Mouse (Mus musculus) mesoderm, embryonic 11.5 days (tissue): ENCODE results near the gene Fbxl20.

Source experiments
- DNase-seq: peaks from one replicate; pipeline ENCODE4 v3.0.0-alpha.2; 2012; ENCODE audit warnings: low read depth, low spot score

Fbxl20 gene

GRCm38 (mm10) chr11:98088224-98088623 is 62.0 kb downstream of the Fbxl20 start:
- no peak for DNase-seq

GRCm38 (mm10) chr11:98086574-98086973 is 63.6 kb downstream of the Fbxl20 start:
- no peak for DNase-seq

- no peak for DNase-seq
Observed at GRCm38 (mm10) chr11:98086141-98086540, 64.1 kb downstream of the Fbxl20 start.

- no peak for DNase-seq
Observed at GRCm38 (mm10) chr11:98082745-98083144, 67.5 kb downstream of the Fbxl20 start.

- no peak for DNase-seq
Observed at GRCm38 (mm10) chr11:98080450-98080849, 69.8 kb downstream of the Fbxl20 start.

GRCm38 (mm10) chr11:98077086-98077485 is 73.1 kb downstream of the Fbxl20 start:
- DNase-seq: no peak

- DNase-seq: peak; percentile 88
Observed at GRCm38 (mm10) chr11:98075195-98075808, 74.9 kb downstream of the Fbxl20 start.

GRCm38 (mm10) chr11:98073442-98073841 is 76.8 kb downstream of the Fbxl20 start:
- no peak for DNase-seq

- DNase-seq: no peak
Observed at GRCm38 (mm10) chr11:98067255-98067654, 82.9 kb downstream of the Fbxl20 start.

- DNase-seq: no peak
Observed at GRCm38 (mm10) chr11:98066201-98066600, 84.0 kb downstream of the Fbxl20 start.

GRCm38 (mm10) chr11:98061904-98062562 is 88.2 kb downstream of the Fbxl20 start:
- DNase-seq: no peak

- no peak for DNase-seq
Observed at GRCm38 (mm10) chr11:98061441-98061840, 88.8 kb downstream of the Fbxl20 start.

- no peak for DNase-seq
Observed at GRCm38 (mm10) chr11:98060104-98060692, 90.0 kb downstream of the Fbxl20 start.

- no peak for DNase-seq
Observed at GRCm38 (mm10) chr11:98059662-98060061, 90.5 kb downstream of the Fbxl20 start.

- DNase-seq: no peak
Observed at GRCm38 (mm10) chr11:98057998-98058397, 92.2 kb downstream of the Fbxl20 start.

GRCm38 (mm10) chr11:98057466-98057865 is 92.7 kb downstream of the Fbxl20 start:
- DNase-seq: no peak

- DNase-seq: peak; percentile 92
Observed at GRCm38 (mm10) chr11:98052989-98053834, 97.0 kb downstream of the Fbxl20 start, which contains the start of gene Stac2. Gene Stac2 (minus strand): TSS chr11:98053462.

GRCm38 (mm10) chr11:98052129-98052988 is 97.8 kb downstream of the Fbxl20 start:
- DNase-seq: no peak

GRCm38 (mm10) chr11:98051611-98052128 is 98.5 kb downstream of the Fbxl20 start:
- DNase-seq: no peak

- DNase-seq: no peak
Observed at GRCm38 (mm10) chr11:98050940-98051339, 99.3 kb downstream of the Fbxl20 start.

GRCm38 (mm10) chr11:98050520-98050815 is 99.7 kb downstream of the Fbxl20 start:
- no peak for DNase-seq
